8 mouse cellular contexts compared by ENCODE assay signal in genomic region chr2:4555221-4555631, GRCm38 (mm10).
DNase-seq lines count a peak whose midpoint lies in the region; ATAC-seq and TF ChIP-seq lines count a peak whose summit lies in the region.

No protein-coding gene starts in this region.

- no peak for ATAC-seq in forebrain, embryonic 16.5 days
- no peak for ATAC-seq in midbrain, postnatal 0 days (ENCODE audit: low FRiP score)

- H3K9me3 ChIP-seq in forebrain, embryonic 16.5 days (ENCODE audit: control insufficient read depth, low read length), result no peaks in the 10 kb centered on the region
- no peaks in the 10 kb centered on the region for H3K9me3 ChIP-seq in midbrain, postnatal 0 days (ENCODE audit: low read length)

- peaks cover 3% of the 10 kb centered on the region; the same call in 1 of the 2 replicates for H3K4me1 ChIP-seq in spleen, adult 2 months (ENCODE audit: control insufficient read depth, insufficient read depth, insufficient read length)
- H3K4me1 ChIP-seq in forebrain, embryonic 16.5 days (replicated peaks; ENCODE audit: control insufficient read depth, insufficient read depth, low read length), result peaks cover 47% of the 10 kb centered on the region
- peaks cover 21% of the 10 kb centered on the region for H3K4me1 ChIP-seq in olfactory bulb, adult 2 months (ENCODE audit: control insufficient read depth, insufficient read depth, low read length)
- H3K4me1 ChIP-seq in midbrain, postnatal 0 days (ENCODE audit: insufficient read depth, low read length), result peaks cover 15% of the 10 kb centered on the region; the same call in 1 of the 2 replicates

- 0 out of 2 replicates have a peak overlapping the region, but pooled peaks have one; percentile 21 for H3K27ac ChIP-seq in spleen, adult 2 months (ENCODE audit: insufficient read depth, low read length)
- H3K27ac ChIP-seq in forebrain, embryonic 16.5 days (ENCODE audit: low read length), result peak overlapping the region; percentile 46
- H3K27ac ChIP-seq in olfactory bulb, adult 2 months (ENCODE audit: insufficient read depth, low read depth, low read length), result peak overlapping the region; percentile 65
- H3K27ac ChIP-seq in midbrain, postnatal 0 days (ENCODE audit: low read depth, low read length), result no peak overlapping the region

- H3K9ac ChIP-seq in forebrain, embryonic 16.5 days (replicated peaks; ENCODE audit: low read depth, low read length), result no peak overlapping the region
- no peak overlapping the region for H3K9ac ChIP-seq in midbrain, postnatal 0 days (replicated peaks; ENCODE audit: low read length, poor library complexity, severe bottlenecking)

- no peaks in the 10 kb centered on the region for H3K36me3 ChIP-seq in spleen, adult 2 months (ENCODE audit: control insufficient read depth, insufficient read depth, low read length)
- H3K36me3 ChIP-seq in forebrain, embryonic 16.5 days (ENCODE audit: control insufficient read depth, insufficient read depth), result peaks cover 8% of the 10 kb centered on the region; the same call in 1 of the 2 replicates
- peaks cover 14% of the 10 kb centered on the region for H3K36me3 ChIP-seq in midbrain, postnatal 0 days (ENCODE audit: insufficient read depth, low read length)

- no peak overlapping the region for H3K4me2 ChIP-seq in forebrain, embryonic 16.5 days (ENCODE audit: low read length)
- H3K4me2 ChIP-seq in midbrain, postnatal 0 days (ENCODE audit: low read depth, low read length, poor library complexity, severe bottlenecking), result no peak overlapping the region

- no peaks in the 10 kb centered on the region for H3K27me3 ChIP-seq in spleen, adult 2 months (ENCODE audit: control insufficient read depth, insufficient read depth, low read length)
- no peaks in the 10 kb centered on the region for H3K27me3 ChIP-seq in forebrain, embryonic 16.5 days (replicated peaks; ENCODE audit: control insufficient read depth, insufficient read depth, low read length)
- H3K27me3 ChIP-seq in midbrain, postnatal 0 days (ENCODE audit: insufficient read depth, low read length), result no peaks in the 10 kb centered on the region

- 54% methylated on average over 7 of the region's 7 CpGs for WGBS in spleen, adult 2 months
- 27% methylated on average over 7 of the region's 7 CpGs for WGBS in forebrain, embryonic 16.5 days
- 29% methylated on average over 7 of the region's 7 CpGs for WGBS in olfactory bulb, adult 2 months
- 59% methylated on average over 7 of the region's 7 CpGs for WGBS in midbrain, postnatal 0 days

- no peak for TF ChIP-seq CTCF in spleen, adult 2 months (IDR thresholded peaks at IDR 0.05; ENCODE audit: extremely low read depth, insufficient read depth, insufficient read length, insufficient replicate concordance)
- no peak for TF ChIP-seq CTCF in olfactory bulb, adult 2 months (IDR thresholded peaks at IDR 0.05; ENCODE audit: insufficient read depth, low read depth, low read length)
- no peak for TF ChIP-seq CTCF in midbrain, postnatal 0 days (IDR thresholded peaks at IDR 0.05)

- no peak for TF ChIP-seq POLR2A in spleen, adult 2 months (IDR thresholded peaks at IDR 0.05; ENCODE audit: low read depth, low read length)
- TF ChIP-seq POLR2A in olfactory bulb, adult 2 months (IDR thresholded peaks at IDR 0.05; ENCODE audit: insufficient read depth, low read depth, low read length), result no peak

- DNase-seq in spleen, adult 2 months (ENCODE audit: low read depth in 1 of 2, low spot score in 2 of 2), result no peak
- DNase-seq in spleen, adult 18-20 months, result no peak
- DNase-seq in kidney, postnatal 14 days, result peak; percentile 63
- no peak for DNase-seq in thymus, postnatal 14 days
- no peak for DNase-seq in urinary bladder, postnatal 14 days (ENCODE audit: low spot score)
- no peak for DNase-seq in midbrain, postnatal 0 days (ENCODE audit: low spot score)

- no peak overlapping the region for H3K4me3 ChIP-seq in spleen, adult 2 months (ENCODE audit: extremely low read depth, insufficient read depth, insufficient read length)
- H3K4me3 ChIP-seq in forebrain, embryonic 16.5 days (replicated peaks; ENCODE audit: low read length), result no peak overlapping the region
- no peak overlapping the region for H3K4me3 ChIP-seq in olfactory bulb, adult 2 months (ENCODE audit: insufficient read depth, low read depth, low read length)
- H3K4me3 ChIP-seq in midbrain, postnatal 0 days (ENCODE audit: low read depth, low read length), result no peak overlapping the region
